Mouse (Mus musculus) embryonic facial prominence, embryonic 14.5 days (tissue): ENCODE data around the gene Ube2i. TPM values are rescaled to one million over a fixed set of nuclear protein-coding genes. Genes with fewer than 3 reads are reported as not detected.
A peak's percentile ranks its signal among the peaks of the same experiment; 100 is the strongest.

Experiments used
- ATAC-seq: fragments of 200-750 bp; cut with Nextera tagmentation; 2 replicates; pipeline ENCODE4 v1.8.0; 2017; ENCODE audit warnings: low read depth, moderate number of reproducible peaks, moderate TSS enrichment
- DNase-seq: peaks from one replicate; pipeline ENCODE4 v3.0.0-alpha.2; 2015; ENCODE audit warnings: low spot score
- H3K27ac ChIP-seq: fragments of 300-500 bp; sonication (generic); replicated peaks from 2 replicates; pipeline ENCODE4 v1.5.1; 2014; ENCODE audit warnings: low read depth, mild to moderate bottlenecking, low read length, moderate library complexity
- H3K27me3 ChIP-seq: fragments of 300-500 bp; sonication (generic); replicated peaks from 2 replicates; pipeline ENCODE4 v1.6.1; 2014; ENCODE audit warnings: low read length; ENCODE audit not compliant: control insufficient read depth, insufficient read depth
- H3K36me3 ChIP-seq: fragments of 300-500 bp; sonication (generic); 2 replicates; pipeline ENCODE4 v1.6.1; 2014; ENCODE audit warnings: low read length, mixed read lengths; ENCODE audit not compliant: control insufficient read depth, insufficient read depth
- H3K4me1 ChIP-seq: fragments of 300-500 bp; sonication (generic); 2 replicates; pipeline ENCODE4 v1.6.1; 2014; ENCODE audit warnings: antibody characterized with exemption, low read length; ENCODE audit not compliant: control insufficient read depth, insufficient read depth
- H3K4me2 ChIP-seq: fragments of 300-500 bp; sonication (generic); 2 replicates; pipeline ENCODE4 v1.6.1; 2014; ENCODE audit warnings: low read depth, mild to moderate bottlenecking, low read length, moderate library complexity, mixed read lengths
- H3K4me3 ChIP-seq: fragments of 300-500 bp; sonication (generic); 2 replicates; pipeline ENCODE4 v1.5.1; 2014; ENCODE audit warnings: low read depth, mild to moderate bottlenecking, low read length
- H3K9ac ChIP-seq: fragments of 300-500 bp; sonication (generic); 2 replicates; pipeline ENCODE4 v1.6.1; 2014; ENCODE audit warnings: low read depth, mild to moderate bottlenecking, low read length, moderate library complexity, mixed read lengths
- H3K9me3 ChIP-seq: fragments of 300-500 bp; sonication (generic); 2 replicates; pipeline ENCODE4 v1.6.1; 2016; ENCODE audit warnings: low read length; ENCODE audit not compliant: control insufficient read depth
- WGBS: fragments of 180-500 bp; shearing (Covaris S2); extraction: QIAGEN DNeasy Blood & Tissue Kit; methylation state at CpG from one replicate; pipeline ENCODE4 v1.1.7; 2014; 5-methylcytosine and 5-hydroxymethylcytosine counted together
- polyA plus RNA-seq: library from polyadenylated mRNA; unstranded; fragments of >200 nt; fragmentation: Nextera tagmentation; extraction: Ambion mirVana; gene quantifications from 2 replicates; pipeline ENCODE4 v1.2.1, GENCODE M21; 2014

Ube2i gene
- polyA plus RNA-seq, result 482 and 517 TPM in 2 replicates

DNA sequence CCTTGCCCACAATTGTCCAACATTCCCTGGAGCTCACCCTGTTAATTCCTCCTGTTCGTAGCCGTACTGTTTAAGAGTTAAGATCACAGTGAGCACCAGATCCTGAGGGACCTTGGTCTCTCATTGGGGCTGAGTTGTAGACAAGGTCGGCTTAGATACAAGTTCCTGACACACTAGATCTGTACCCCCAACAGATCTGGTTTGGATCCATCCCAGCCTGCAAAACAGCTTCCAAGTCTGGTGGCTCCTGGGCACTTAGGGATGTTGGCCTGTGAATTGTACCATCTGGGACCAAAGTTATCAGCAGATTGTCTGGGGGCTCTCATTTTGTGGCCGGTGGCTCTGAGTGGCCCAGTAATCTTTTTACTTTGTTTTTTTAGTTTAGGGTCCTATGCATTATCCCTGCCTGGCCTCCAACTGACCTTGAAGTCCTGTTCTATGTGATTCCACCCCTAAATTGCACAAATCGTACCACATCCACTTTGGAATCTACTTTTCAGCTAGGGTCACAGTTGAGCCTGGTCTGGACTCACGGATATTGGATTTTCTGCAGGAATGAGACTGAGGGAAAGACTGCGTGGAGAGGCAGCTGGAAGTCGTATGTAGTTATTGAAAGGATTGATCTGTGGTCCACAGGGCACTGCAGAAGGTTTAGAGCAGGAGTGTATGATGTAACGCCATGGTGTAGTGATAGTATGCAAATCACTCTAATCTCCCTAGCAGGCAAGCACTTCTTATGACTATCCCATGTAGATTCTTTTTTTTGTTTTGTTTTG, at the start of gene Ube2i:
Gene Ube2i (minus strand): TSS at position 52 of the 776 bp plus-strand sequence.
- WGBS, result 78% methylated on average over 9 of the region's 9 CpGs
- Histone ChIP-seq H3K27ac (peak within 1 kb of the TSS; percentile 99), H3K36me3 (peaks cover 13% of the 10 kb centered on the region), H3K9ac (peak within 1 kb of the TSS; percentile 100), H3K4me1 (peaks cover 14% of the 10 kb centered on the region), H3K4me3 (peak within 1 kb of the TSS; percentile 99), H3K27me3 (no peaks in the 10 kb centered on the region), H3K9me3 (no peaks in the 10 kb centered on the region), H3K4me2 (peak within 1 kb of the TSS; percentile 97)
- ATAC-seq, result no peak
- no peak for DNase-seq

GRCm38 (mm10) chr17:25322930-25323329, 48.5 kb upstream of the Ube2i start:
- DNase-seq (no peak), ATAC-seq (no peak)
- no peak overlapping the region for H3K4me3 ChIP-seq
- H3K27me3 ChIP-seq, result no peaks in the 10 kb centered on the region
- 32% methylated on average over 2 of the region's 2 CpGs for WGBS
- H3K9ac ChIP-seq, result no peak overlapping the region
- no peaks in the 10 kb centered on the region for H3K36me3 ChIP-seq
- no peak overlapping the region for H3K27ac ChIP-seq
- H3K4me1 ChIP-seq, result no peaks in the 10 kb centered on the region
- H3K4me2 ChIP-seq, result no peak overlapping the region
- H3K9me3 ChIP-seq, result no peaks in the 10 kb centered on the region

DNA sequence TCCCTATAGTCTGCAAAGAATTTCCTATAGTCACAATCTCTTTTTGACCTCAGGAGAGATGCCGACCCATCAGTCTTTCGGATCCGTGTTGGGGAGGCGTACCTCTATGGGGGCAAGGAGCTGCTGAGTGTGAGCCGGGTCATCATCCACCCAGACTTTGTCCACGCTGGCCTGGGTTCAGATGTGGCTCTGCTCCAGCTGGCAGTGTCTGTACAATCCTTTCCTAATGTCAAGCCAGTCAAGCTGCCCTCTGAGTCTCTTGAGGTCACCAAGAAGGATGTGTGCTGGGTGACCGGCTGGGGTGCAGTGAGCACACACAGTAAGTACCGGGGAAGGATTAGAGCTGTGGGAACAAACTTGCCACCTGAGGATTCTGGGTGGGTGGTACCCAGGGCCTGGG, 46.4 kb upstream of the Ube2i start:
- Histone ChIP-seq H3K27ac (no peak overlapping the region), H3K27me3 (no peaks in the 10 kb centered on the region), H3K4me3 (no peak overlapping the region), H3K4me2 (no peak overlapping the region), H3K36me3 (no peaks in the 10 kb centered on the region), H3K9me3 (no peaks in the 10 kb centered on the region), H3K4me1 (no peaks in the 10 kb centered on the region), H3K9ac (no peak overlapping the region)
- ATAC-seq (no peak), DNase-seq (no peak)
- WGBS, result 92% methylated on average over 8 of the region's 8 CpGs

DNA sequence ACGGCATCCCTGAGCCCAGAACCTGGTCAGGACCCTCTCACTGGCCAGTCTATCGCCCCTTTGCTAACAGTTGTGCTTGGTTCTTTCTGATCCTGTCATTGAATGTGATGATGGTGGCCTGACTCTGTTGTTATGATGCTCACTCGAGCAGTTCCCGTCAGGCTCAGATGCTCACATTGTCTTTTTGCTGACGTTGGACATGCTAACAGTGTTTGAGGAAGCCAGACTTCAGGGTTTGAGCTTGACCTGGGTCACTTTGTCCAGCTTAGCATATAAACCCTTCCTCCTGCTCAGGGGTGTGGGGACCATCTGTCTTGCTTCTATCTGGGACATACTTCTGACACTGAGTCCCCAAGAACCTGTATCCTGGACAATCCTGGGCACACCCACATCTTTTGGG, 43.9 kb upstream of the Ube2i start, which contains the start of gene Prss29:
Gene Prss29 (plus strand): TSS at position 301 of the 400 bp plus-strand sequence.
- no peak for ATAC-seq
- H3K4me1 ChIP-seq, result no peaks in the 10 kb centered on the region
- 89% methylated on average over 5 of the region's 5 CpGs for WGBS

DNA sequence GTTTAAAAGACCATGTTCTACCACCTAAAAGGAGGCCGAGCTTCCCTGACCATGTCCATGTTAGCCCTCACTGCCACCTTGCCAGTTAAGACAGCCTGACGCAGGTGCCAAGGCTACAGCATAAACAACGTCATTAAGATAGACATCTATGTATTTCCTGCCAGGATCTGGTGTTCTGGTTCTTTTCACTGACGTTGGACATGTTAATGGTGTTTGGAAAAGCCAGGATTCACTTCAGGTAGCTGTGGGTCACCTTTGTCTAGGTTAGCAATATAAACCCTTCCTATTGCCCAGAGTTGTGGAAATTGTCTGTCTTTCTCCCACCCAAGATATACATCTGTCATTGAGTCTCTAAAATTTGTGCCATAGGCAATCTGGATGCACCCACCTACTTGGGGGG, 33.9 kb upstream of the Ube2i start, which contains the start of gene Prss28:
Gene Prss28 (plus strand): TSS at position 301 of the 400 bp plus-strand sequence.
- no peak within 1 kb of the TSS for H3K27ac ChIP-seq
- ATAC-seq (no peak), DNase-seq (no peak)
- no peak within 1 kb of the TSS for H3K4me3 ChIP-seq
- no peaks in the 10 kb centered on the region for H3K36me3 ChIP-seq
- no peaks in the 10 kb centered on the region for H3K27me3 ChIP-seq
- H3K9ac ChIP-seq, result no peak within 1 kb of the TSS
- H3K9me3 ChIP-seq, result no peaks in the 10 kb centered on the region
- 81% methylated on average over 4 of the region's 4 CpGs for WGBS
- H3K4me1 ChIP-seq, result no peaks in the 10 kb centered on the region
- H3K4me2 ChIP-seq, result no peak within 1 kb of the TSS

More for the DNA sequence above, 43.9 kb upstream of the Ube2i start, which contains the start of gene Prss29:
- no peak within 1 kb of the TSS for H3K27ac ChIP-seq
- H3K36me3 ChIP-seq, result no peaks in the 10 kb centered on the region
- no peaks in the 10 kb centered on the region for H3K27me3 ChIP-seq
- DNase-seq, result no peak
- H3K9me3 ChIP-seq, result no peaks in the 10 kb centered on the region
- no peak within 1 kb of the TSS for H3K4me3 ChIP-seq
- H3K9ac ChIP-seq, result no peak within 1 kb of the TSS
- no peak within 1 kb of the TSS for H3K4me2 ChIP-seq

- DNase-seq (no peak), ATAC-seq (no peak)
- Histone ChIP-seq H3K27me3 (no peaks in the 10 kb centered on the region), H3K27ac (no peak within 1 kb of the TSS), H3K4me1 (no peaks in the 10 kb centered on the region), H3K9me3 (no peaks in the 10 kb centered on the region), H3K4me3 (no peak within 1 kb of the TSS), H3K36me3 (no peaks in the 10 kb centered on the region), H3K9ac (no peak within 1 kb of the TSS), H3K4me2 (no peak within 1 kb of the TSS)
- WGBS, result 66% methylated on average over 5 of the region's 5 CpGs
Observed at GRCm38 (mm10) chr17:25298094-25298493, 23.7 kb upstream of the Ube2i start, which contains the start of gene Prss34. Prss34 (plus strand) TSS chr17:25298394.

DNA sequence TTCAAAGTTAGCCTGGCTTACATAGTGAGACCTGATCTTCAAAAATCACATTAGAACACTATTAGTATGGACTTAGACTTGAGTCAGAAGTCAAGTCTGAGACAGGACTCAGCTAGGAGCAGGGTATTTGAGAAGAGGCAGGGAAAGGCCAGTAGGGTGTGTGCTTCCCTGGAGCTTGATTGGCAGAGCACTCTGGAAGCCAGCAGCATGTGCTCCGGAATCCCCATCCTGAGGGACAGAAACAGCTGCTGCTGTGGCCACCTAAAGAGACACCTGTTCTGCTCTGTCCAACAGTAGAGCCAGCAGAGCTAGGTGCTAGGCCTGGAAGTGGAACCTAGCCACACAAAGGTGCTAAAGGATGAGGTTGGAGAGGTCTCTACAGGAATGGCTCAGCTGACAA, 19.7 kb upstream of the Ube2i start:
- Histone ChIP-seq H3K27me3 (no peaks in the 10 kb centered on the region), H3K4me1 (no peaks in the 10 kb centered on the region), H3K27ac (no peak overlapping the region), H3K36me3 (no peaks in the 10 kb centered on the region), H3K9me3 (no peaks in the 10 kb centered on the region), H3K4me2 (no peak overlapping the region), H3K9ac (no peak overlapping the region), H3K4me3 (no peak overlapping the region)
- WGBS, result 67% methylated on average over 1 of the region's 1 CpGs
- ATAC-seq (0 out of 2 replicates have a peak, but pooled peaks have one; percentile 57), DNase-seq (peak; percentile 54)

GRCm38 (mm10) chr17:25293495-25293894, 19.1 kb upstream of the Ube2i start:
- Histone ChIP-seq H3K27me3 (no peaks in the 10 kb centered on the region), H3K9me3 (no peaks in the 10 kb centered on the region), H3K4me1 (no peaks in the 10 kb centered on the region), H3K4me3 (no peak overlapping the region), H3K4me2 (no peak overlapping the region), H3K9ac (no peak overlapping the region), H3K36me3 (no peaks in the 10 kb centered on the region), H3K27ac (no peak overlapping the region)
- no peak for ATAC-seq
- peak; percentile 15 for DNase-seq
- 65% methylated on average over 5 of the region's 5 CpGs for WGBS

DNA sequence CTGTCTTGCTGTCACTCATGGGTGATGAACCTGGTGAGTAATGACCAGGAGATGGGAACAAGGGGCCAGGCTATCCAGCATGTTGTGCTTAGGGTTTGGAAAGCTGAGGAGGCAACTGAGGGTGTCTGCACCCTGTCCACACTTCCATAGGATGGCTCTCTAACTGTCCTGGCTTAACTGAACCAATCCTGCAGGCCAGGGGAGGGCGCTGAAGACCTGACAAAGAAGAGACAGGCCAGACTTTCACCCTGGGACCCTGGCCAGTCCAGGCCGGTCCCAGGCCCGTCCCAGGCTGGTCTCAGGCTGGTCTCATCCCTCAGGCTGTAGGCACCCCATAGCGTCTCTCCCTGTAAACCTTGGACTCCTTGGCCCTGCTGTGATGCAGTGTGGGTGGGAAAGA, 16.0 kb upstream of the Ube2i start:
- H3K27me3 ChIP-seq, result no peaks in the 10 kb centered on the region
- no peak overlapping the region for H3K4me3 ChIP-seq
- H3K27ac ChIP-seq, result no peak overlapping the region
- H3K4me1 ChIP-seq, result no peaks in the 10 kb centered on the region
- ATAC-seq (no peak), DNase-seq (no peak)
- WGBS, result 24% methylated on average over 4 of the region's 4 CpGs
- H3K9ac ChIP-seq, result no peak overlapping the region
- H3K36me3 ChIP-seq, result no peaks in the 10 kb centered on the region
- no peak overlapping the region for H3K4me2 ChIP-seq
- H3K9me3 ChIP-seq, result no peaks in the 10 kb centered on the region
